Mouse (Mus musculus) layer of hippocampus, adult 11-12 months (tissue): Measurements from ENCODE around the gene Rtn1.

Source experiments
- DNase-seq: peaks from one replicate; pipeline ENCODE4 v3.0.0; 2022; ENCODE audit warnings: low spot score

Gene Rtn1

DNA sequence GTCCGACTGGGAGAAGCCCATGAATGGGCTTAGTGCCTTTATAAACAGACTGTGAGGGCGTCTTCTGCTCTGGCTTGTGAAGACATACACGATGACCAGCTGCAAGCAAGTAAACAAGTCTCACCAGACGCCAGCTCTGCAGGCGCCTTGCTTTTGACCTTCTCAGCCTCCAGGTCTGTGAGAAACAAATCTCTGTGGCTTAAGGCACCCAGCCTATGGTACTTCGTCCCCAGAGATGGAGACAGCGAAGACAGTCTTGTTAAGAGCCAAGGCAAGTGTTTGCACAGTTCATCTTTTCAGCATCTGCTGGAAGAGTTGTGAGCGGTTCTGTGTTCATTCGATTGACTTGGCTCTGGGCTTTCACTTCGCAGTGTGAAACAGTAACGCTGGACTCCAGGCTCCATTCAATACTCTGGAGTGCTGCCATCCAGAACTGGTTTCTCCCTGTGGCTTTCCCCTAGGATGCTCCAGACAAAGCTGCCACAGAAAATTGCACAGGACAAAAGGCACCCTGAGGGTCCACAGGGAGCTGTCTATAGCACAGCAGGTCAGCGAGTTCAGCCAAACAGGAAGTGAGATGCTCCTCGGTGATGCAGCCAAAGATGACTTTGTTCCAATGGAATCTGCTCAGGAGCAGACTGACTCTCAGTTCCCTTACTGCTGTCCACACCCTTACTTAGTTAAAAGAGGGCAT lies 135.0 kb downstream of the Rtn1 start:
- no peak for DNase-seq

DNA sequence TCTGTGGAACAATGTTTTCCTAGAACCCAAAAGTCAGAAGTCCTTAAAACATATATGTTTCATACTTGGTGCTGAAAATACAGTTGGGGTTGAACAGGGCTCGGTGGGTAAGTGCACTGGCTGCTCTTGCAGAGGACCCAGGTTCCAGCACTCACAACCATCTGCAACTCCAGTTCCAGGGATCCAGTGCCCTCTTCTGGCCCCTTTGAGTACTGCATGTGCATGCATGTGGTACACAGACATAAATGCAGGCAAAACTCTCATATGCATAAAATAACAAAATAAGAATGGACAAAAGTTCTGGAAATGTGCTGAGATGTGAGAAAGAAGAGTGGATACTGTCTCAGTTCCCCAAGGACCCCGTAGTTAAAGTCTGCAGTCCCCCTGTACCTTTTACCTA lies 141.2 kb downstream of the Rtn1 start:
- no peak for DNase-seq

DNA sequence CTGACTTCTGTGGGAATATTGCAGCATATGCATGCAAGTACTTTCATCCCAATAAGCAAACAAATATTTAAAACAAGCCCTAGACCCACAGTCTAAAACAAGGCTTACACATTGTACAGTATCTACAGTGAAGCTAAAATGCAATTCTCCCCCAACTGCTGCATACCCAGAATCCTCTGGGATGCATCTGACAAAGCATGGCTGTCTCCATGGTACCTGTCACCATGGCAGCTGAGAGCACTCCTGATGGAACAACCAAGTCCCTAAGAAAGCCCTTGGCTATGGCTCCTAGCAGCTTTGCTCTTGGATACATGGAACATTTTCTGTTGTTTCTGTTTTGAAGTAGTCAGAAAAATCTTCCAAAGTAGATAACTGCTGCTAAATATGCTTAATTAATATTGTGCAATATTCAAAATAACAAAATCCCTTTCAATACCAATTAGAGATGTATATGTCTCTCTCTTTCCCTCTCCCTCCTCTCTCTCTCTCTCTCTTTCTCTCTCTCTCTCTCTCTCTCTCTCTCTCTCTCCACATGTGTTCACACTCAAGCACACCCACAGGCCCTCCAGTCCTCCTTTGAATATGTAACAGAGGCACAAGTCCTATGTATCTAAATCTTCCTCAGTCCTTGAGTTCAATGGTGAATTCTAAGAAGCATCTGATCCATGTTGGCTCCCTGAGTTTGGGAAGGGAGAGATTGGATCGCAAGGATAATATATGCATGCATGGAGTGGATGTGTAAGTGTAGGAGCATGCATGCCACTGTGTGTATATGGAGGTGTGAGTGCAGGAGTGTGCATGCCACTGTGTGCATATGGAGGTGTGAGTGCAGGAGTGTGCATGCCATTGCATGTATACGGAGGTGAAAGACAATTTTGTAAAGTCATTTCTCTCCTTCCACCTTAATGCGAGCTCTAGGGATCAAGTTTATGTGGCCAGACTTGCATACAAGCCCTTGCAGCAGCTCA lies 143.3 kb downstream of the Rtn1 start:
- peak; percentile 62 for DNase-seq

DNA sequence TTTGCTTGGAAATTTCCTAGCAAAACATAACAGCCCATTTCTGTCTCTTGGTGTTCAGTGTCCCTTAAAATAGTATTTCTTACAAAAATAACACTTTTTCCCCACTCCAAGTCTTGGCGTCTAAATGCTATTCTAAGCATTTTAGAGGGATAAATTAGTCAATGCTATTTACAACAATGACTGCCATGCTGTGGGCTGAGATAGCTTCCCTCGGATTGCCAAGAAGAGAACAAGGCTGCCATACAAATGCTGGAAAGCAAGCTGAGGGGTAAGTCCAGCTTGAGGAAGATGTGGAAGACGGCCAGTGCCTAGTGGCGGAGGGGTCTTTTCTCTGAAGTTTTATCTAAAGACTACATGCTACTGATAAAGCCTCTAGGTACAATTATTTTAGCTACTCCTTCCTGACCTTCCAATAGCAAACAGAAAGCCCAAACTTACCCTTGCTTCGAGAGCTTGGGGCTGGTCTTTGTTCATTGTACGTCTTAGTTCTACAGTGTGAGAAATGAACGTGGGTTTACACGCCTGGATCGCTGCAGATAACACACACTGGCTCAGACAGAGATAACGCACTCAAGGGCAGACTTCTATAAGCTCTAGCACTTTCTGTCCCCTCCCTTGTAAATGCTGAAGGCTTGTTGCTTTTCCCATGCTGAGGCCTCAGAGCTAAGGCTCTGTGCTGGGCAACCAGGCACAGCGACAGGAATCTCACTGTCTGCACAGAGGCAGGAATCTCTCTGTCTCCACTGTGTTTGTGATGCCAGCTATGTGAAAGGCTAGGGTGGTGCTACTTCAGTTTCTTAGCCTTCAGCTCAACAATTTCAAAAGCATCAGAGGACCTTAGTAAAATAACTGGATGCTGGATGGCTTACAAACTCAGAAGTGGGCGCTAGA lies 145.4 kb downstream of the Rtn1 start:
- no peak for DNase-seq

DNA sequence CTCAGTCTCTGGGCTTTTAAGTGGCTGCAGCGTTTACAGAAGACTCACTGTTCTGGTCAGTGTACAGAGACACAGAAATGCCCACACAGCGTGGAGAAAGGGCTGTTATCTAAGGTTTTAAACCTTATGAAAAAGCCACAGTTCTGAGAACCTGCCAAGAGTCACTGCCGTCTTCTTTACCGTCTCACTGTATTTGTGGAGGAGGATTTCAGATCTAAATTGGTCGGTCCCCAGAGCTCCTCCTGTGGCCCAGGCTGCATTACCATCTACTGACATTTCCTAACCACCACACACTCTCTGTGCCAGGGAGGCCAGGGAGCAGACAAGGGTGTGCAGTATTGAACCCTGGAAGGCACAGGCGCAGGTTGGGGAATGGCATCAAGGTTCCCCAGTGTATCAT lies 151.9 kb downstream of the Rtn1 start:
- no peak for DNase-seq

DNA sequence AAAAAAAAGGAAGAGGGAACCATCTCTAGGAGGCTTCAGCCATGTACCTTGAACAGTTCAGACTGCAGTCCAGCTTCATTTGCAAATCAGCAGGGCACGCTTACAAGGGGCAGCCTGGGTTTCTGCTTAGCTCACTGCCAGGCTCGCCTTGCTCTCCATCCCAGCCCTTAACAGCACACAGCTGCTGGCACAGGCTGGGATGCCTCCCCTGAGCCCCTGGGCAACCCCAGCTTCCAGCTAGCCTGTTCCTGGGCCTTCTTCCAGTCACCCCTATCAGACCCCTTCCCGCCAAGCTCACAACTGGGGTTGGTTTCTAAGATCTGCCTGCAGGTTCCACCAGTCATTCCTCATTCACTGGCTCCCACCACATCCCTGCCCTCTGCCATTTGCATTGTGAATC lies 155.8 kb downstream of the Rtn1 start:
- DNase-seq = no peak

DNA sequence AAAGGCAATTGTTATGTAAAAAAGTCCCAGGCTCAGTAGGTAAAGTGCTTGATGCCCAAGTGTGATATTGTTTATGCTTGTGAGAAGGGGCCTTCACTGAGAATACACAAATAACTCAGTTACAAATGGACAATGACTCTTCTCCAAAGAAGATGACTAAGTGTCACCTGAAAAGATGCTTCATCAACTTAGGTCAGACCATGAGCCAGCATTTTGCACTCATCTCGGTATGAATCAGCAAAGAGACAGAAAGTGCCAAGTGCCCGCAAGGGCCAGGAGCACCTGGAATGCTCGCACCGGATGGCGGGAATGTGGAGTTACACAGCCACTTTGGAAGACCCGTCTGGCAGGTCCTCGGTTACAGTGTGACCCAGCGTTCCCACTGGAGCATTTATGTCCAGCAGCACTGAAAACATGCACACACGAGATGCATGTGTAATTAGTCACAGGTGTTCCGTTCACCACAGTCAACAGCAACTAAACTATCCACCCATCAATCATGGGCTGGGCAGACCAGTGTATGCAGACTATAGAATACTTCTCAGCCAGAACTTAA lies 156.9 kb downstream of the Rtn1 start:
- DNase-seq = no peak

DNA sequence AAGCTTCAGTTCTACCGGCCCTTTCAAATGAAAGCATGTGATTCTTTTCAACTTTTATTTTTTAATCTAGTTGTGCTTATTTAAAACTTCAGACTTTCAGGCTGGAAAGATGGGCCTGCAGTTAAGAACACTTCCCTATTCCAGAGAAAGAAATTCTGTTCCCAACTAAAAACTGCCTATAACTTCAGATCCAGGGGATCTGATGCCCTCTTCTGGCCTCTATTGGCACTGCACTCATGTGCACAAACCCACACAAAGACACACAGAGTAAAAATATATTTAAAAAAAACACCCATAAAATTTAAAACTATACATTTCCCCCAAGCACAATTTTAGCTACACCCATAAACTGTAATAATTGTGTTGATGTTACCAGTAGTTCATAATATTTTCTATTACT lies 163.9 kb downstream of the Rtn1 start:
- DNase-seq = no peak

DNA sequence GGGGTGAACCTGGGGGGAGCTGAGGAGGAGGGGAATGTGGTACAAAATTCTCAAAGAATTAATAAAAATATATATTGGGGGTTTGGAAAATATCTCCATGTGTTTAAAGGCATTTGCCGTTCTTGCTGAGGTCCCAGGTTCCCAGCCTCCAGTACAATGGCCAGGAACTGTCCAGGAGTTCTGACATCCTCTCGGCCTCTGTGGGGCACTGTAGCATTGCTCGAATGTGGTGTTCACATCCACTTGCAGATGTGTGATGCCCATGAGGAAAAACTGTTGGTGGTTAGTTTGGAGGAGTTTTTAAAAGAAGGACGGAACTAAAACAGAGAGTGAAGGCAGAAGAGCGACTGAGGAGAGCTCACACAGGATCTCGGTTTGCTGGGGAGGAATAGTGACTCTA lies 166.0 kb downstream of the Rtn1 start:
- no peak for DNase-seq

DNA sequence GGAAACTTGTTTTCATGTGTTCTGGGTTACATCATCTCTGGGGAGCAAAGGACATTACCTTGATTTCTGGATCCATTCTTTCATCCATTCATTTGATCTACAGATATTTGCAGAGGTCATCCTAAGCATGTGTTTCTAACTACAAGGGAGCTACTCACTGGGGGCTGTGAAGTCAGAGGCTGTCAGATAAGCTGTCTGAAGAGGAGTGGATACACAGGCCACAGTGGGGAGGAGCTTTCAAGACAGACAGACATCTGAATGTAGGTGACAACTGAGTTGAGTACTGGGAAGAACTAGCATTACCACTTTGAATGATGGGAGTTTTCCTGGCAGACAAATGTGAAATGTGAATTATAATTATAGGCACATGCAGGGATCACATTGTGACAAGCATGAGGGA lies 168.3 kb downstream of the Rtn1 start:
- DNase-seq = no peak

DNA sequence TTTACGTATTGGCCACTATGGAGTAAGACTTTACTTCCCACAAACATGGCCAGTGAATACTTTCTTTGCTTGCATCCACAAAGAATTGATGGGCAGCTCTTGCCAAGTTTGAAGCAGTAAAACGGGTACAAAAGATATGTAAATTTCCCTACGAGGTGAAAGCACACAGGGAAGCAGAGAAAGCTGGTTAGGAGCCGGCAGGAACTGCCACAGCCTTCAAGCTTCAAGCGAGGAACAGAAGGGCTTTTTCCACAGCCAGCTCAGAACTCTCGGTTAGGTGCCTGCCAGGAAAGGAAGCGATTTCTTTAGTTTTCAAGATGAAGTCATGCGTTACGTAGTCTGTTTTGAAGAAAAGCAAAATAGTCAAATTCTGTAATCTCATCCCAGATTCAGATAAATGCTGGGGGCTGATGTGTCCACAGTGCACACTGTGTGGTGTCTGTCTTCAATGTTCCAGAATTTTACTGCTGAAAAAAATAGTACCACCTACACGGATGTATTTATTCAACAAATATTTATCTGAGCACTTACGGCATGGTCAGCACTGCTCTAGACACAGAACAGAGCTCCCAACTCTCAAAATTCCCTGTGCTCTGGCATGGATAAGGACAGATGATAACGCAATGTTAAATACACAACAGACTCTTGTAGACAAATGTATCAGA lies 169.5 kb downstream of the Rtn1 start:
- DNase-seq = peak; percentile 49

DNA sequence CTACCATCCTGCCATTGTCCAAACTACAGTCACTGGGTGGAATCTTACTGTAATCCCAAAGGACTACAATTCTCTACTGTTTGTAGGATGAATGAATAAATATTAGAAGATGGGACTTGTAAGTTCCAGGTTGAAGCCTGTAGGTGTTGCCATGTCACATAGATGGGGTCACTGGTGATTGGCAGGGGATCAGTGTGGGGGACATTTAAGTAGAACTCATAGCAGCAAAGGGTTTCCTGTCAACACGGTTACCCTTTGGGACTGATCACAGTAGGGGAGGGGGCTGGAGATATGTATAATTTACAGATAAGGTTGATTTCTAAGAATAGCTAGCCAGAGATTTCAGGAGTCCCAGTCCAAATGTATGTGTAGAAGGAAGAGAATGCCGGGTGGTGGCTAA lies 171.6 kb downstream of the Rtn1 start:
- DNase-seq = no peak

DNA sequence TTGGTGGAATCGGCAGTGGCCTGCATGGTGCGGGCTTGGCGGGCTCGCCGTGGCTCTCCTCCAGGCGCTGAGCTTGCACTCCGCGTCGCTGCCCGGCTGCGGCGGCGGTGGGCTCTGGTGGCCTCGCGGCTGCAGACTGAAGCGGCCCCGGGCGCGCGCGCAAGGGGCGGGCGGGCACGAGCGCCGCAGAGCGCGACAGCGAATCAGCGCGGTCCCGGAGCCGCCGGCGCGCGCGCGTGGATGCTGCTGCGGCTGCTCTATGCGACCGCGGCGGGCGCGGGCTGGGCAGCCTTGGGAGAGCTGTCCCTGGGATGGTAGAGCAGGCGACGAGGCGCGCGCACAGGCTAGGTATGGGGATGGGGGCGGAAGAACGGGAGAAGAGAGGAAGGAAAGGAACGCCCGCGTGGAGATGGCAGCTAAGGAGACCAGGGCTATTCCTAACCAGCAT lies 172.3 kb downstream of the Rtn1 start:
- peak; percentile 78 for DNase-seq

DNA sequence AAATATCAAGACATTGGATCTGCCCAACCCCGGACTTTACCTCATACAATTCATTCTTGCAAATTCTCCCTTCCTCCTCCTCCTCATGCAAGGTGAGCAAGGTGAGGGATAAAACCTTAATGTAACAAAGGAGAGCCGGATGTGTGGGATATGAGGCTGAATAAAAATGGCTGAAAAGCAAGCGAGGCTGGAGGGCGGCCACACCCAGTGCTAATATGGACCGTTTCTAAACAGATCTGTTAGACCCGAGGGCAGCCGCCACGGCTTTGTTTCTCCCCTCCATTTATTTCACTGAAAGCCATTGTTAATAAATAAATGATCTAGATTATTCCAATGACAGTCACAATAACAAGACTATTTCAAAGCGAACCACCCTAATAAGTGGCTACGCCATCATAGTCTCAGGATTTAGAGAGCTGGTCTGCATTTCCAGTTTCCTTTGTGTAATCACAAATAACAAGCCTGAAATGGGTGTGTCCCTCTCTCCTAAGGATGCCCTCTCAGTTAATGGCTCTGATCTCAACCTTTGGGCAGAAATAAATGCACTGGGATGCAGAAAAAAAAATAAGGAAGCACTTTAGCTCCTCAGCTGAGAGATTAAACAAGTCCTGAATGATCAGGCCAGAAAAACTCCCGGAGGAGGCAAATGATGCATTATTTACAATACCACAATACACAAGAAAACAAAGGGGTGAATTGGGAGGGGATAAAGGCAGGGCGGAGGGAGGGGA lies 173.1 kb downstream of the Rtn1 start:
- no peak for DNase-seq

DNA sequence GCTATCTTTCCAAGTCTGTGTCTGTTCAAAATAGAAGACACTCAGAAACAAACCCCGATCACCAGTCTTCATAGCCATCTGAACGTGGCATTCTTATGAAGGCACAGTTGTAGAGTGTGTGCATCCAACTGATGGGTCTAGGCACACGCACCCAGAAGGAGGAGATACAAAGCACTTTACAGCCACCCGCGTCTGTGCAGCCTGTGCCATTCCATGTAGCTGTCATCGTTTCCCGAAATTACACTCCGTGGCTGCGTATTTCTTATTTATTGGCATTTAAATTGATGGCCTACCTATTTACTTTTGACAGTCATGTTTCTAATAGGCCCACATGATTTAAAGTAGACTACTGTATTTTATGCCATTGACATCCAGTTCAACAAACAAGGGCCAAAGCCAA lies 173.9 kb downstream of the Rtn1 start:
- DNase-seq = no peak

DNA sequence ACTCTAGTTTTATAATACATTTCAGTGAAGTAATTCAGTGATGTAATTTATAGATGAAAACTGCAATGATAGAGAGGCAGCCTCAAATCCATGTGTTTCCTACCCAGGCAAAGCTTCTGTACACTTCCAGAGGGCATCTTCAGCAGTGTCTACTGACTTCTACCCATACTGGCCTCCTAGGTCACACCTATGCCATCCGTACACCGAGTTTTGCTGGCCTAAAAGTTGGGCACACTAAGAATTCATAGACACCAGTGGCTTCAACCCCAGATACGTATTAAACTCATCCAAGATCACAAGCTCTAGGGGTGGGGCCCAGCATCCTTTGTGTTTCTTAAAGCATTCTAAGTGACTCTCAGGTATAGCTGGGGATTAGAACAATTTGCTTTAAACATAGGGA lies 174.7 kb downstream of the Rtn1 start:
- DNase-seq = no peak

DNA sequence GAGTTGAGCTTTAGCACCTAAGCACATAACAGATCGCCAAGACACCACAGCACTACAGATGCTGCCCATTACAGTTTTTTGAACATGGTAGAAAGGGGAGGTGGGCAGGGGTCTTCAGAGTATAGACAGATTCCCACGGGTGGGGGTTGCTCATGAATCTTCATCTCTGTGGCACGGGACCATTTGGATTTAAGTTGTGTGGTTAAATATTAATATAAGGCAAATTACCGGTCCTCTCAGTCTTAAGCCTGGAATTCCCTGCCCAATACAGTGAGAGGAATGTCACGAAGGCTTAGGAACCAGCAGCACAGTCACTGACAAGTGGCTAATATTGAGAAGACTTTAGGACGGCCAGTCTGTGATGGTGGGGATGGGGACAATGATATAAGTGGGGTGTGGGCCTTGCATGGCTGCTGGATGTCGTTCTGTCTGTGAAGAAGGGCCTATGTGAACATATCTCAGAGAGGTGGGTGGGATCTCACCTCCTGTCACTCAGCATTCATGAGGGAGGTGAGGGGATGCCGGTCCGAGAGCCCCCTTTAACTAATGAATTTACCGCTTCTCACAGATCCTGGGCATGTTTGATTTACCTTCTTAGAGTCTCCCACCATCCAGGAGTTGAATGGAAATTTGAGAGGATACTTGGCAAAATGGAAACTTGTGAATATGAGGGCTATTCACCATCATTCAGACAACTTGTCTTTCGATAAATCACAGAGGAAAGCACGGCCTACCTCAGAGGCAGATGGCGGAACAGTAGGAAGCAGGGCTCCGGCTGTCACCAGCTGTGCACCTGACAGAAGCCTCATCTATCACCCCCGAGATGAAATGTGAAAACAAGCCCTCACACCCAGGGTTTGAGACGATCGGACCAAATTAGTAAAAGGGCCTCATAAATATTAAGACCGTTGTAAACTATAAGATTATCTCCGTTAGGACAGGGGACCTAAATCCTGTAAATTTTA lies 175.7 kb downstream of the Rtn1 start:
- no peak for DNase-seq

DNA sequence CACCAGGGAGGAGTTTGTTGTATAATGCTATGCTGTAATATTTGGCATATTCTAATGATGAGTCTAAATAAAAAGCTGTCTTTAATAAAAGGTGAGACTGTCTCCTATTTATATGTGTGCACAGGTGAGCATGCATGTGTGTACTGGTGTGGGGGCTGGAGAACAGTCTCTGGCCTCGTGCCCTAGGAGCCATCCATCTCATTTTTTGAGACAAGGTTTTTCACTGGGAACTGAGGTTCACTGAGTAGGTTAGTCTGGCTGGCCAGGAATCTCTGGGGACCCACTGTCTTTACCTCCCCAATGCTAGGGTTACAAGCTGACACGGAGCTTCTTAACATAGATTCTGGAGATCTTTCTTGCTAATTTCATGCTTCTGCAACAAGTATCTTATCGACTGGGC lies 176.7 kb downstream of the Rtn1 start:
- DNase-seq = no peak

DNA sequence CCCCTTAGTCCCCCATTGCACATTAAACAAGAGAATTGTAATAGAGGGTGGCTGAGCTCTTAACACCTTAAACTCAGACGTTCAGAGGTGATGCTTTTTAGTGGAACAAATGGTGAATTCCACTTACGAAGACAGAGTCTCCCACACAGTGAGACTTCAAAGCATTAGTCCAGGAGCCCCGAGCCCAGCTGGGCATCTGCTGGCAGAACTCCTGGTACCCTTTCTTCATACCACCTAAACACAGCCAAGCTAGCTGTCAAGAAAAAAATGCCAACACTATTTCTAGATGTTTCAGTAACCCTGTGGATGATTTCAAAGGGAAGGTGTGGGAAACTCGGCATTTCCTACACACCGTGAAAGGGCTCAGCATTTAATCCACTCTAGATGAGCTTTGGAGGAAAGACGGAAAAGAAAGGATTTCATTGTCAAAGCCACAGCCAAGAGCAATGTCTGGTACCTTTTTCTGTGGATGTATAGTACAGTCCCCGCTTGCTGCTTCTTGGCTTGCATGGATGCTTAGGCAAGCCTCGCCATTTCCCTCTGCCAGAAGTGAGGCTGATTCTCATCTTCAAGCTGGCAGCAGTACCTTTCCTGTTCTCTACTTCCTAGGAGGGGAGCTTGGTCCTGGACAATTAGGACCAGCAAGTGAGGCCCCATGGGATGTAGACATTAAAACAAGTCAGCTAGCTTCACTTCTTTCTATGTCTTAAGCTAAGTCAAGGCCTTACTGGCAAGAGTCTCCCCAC lies 179.2 kb downstream of the Rtn1 start:
- DNase-seq = no peak
